Mouse (Mus musculus): Measurements from ENCODE around the gene Jun. TPM values are rescaled to one million over a fixed set of nuclear protein-coding genes. Genes with fewer than 3 reads are reported as not detected.

The Jun gene
- polyA plus RNA-seq, 2 experiments = 50.6 to 65.3 TPM

DNA sequence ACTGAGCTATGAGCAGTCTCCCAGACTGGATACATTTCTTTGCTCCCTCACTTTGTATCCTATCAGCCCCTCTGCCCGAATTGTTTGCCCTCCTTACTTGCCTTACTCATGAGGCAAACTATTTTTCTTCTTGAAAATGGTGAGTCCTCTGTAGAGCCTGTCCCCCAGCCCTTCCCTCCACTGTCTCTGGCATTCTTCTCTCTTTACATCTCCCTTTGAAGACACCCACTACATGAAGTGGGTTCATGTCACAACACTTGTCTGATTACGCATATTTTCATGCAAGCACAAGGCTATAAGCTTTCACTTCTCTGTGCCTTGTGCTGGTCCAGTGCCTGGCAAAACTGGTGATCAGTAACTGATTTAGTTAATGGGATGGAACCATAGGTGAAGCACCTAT, 31.8 kb downstream of the Jun start:
- no peaks in the 10 kb centered on the region for H3K4me1 ChIP-seq (ENCODE audit: control insufficient read depth, insufficient read depth, low read length)
- no peak overlapping the region for H3K27ac ChIP-seq (replicated peaks; ENCODE audit: low read depth, low read length)
- H3K9me3 ChIP-seq (ENCODE audit: control insufficient read depth, low read length) = no peaks in the 10 kb centered on the region
- no peak overlapping the region for H3K4me2 ChIP-seq (replicated peaks; ENCODE audit: low read depth, low read length, severe bottlenecking)
- 93% methylated on average over 2 of the region's 2 CpGs for WGBS
- no peaks in the 10 kb centered on the region for H3K36me3 ChIP-seq (ENCODE audit: control insufficient read depth, insufficient read depth, low read length)
- DNase-seq (ENCODE audit: low spot score) (no peak), ATAC-seq (ENCODE audit: low FRiP score, low read depth) (no peak)
- TF ChIP-seq POLR2A (IDR thresholded peaks at IDR 0.05; ENCODE audit: borderline replicate concordance, extremely low read depth, insufficient read depth, insufficient read length) = no peak
- no peak overlapping the region for H3K9ac ChIP-seq (ENCODE audit: low read depth, low read length, severe bottlenecking)
- no peaks in the 10 kb centered on the region for H3K27me3 ChIP-seq (ENCODE audit: control insufficient read depth, insufficient read depth, low read length)
- no peak overlapping the region for H3K4me3 ChIP-seq (replicated peaks; ENCODE audit: low read length)

DNA sequence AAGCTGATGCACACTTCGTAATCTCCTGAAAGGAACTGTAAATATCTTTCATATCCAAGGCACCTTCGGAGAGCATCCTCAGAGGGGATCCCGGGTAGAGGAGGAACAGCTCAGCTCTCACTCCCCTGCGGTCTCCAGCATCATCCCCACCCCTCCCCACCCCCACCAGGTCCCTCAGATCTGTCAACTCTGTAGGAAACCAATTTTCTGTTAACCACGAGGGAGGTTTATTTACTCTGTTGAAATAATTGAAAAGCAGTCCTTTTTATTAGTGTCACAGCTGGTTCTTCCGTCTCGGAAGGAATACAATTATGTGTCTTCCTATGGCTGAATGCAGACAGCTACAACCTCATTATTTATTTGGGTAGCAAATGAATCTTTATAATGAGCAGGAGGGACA, 33.8 kb downstream of the Jun start:
- Histone ChIP-seq H3K4me3 (replicated peaks; ENCODE audit: low read length) (no peak overlapping the region), H3K36me3 (ENCODE audit: control insufficient read depth, insufficient read depth, low read length) (no peaks in the 10 kb centered on the region), H3K9me3 (ENCODE audit: control insufficient read depth, low read length) (no peaks in the 10 kb centered on the region), H3K4me2 (replicated peaks; ENCODE audit: low read depth, low read length, severe bottlenecking) (no peak overlapping the region), H3K27ac (replicated peaks; ENCODE audit: low read depth, low read length) (no peak overlapping the region), H3K9ac (ENCODE audit: low read depth, low read length, severe bottlenecking) (no peak overlapping the region), H3K27me3 (ENCODE audit: control insufficient read depth, insufficient read depth, low read length) (no peaks in the 10 kb centered on the region), H3K4me1 (ENCODE audit: control insufficient read depth, insufficient read depth, low read length) (no peaks in the 10 kb centered on the region)
- no peak for TF ChIP-seq POLR2A (IDR thresholded peaks at IDR 0.05; ENCODE audit: borderline replicate concordance, extremely low read depth, insufficient read depth, insufficient read length)
- DNase-seq (ENCODE audit: low spot score) = no peak
- ATAC-seq (ENCODE audit: low FRiP score, low read depth) = no peak
- WGBS = 35% methylated on average over 7 of the region's 7 CpGs

DNA sequence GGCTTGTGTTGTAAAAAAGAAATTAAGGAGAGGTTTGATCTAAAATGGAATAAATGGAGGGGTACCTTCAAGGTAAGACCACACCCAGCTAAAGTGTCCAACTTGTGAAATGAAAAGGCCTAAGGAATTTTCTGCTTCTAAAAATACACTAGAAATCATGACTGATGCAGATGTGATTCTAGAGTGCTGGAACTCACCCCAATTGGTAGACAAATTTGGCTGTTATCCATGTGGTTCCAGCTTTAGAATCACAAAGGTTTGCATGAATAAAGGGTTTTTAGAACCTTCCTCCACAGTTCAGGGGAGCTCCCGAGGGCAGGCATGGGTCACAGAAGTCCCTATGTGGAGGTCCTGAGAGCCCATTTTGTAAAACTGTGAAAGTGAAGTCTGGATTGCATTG, 39.3 kb downstream of the Jun start:
- Histone ChIP-seq H3K4me3 (replicated peaks; ENCODE audit: low read length) (no peak overlapping the region), H3K9ac (ENCODE audit: low read depth, low read length, severe bottlenecking) (no peak overlapping the region), H3K27ac (replicated peaks; ENCODE audit: low read depth, low read length) (no peak overlapping the region), H3K9me3 (ENCODE audit: control insufficient read depth, low read length) (no peaks in the 10 kb centered on the region), H3K4me1 (ENCODE audit: control insufficient read depth, insufficient read depth, low read length) (no peaks in the 10 kb centered on the region), H3K36me3 (ENCODE audit: control insufficient read depth, insufficient read depth, low read length) (no peaks in the 10 kb centered on the region), H3K27me3 (ENCODE audit: control insufficient read depth, insufficient read depth, low read length) (no peaks in the 10 kb centered on the region), H3K4me2 (replicated peaks; ENCODE audit: low read depth, low read length, severe bottlenecking) (no peak overlapping the region)
- ATAC-seq (ENCODE audit: low FRiP score, low read depth) = no peak
- no peak for TF ChIP-seq POLR2A (IDR thresholded peaks at IDR 0.05; ENCODE audit: borderline replicate concordance, extremely low read depth, insufficient read depth, insufficient read length)
- DNase-seq (ENCODE audit: low spot score) = no peak
- WGBS = 79% methylated on average over 1 of the region's 1 CpGs

DNA sequence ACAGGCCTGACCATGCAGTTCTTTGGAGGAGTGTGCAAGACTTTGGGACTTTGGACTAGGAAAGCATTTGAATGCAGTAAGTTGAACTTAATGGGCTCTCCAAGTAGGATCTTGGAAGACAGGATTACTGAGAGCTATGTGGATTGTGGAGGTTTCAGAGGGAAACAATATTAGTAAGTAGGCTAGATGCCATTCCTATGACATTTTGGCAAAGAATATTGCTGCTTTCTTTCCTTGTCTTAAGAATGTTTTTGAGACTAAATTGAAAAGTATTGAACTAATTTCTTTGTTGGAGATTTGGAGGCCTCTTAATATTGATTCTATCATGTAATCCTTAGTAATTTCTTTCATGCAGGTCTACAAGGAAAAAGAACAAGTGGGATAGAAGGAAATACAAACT, 39.8 kb downstream of the Jun start:
- Histone ChIP-seq H3K27ac (replicated peaks; ENCODE audit: low read depth, low read length) (no peak overlapping the region), H3K27me3 (ENCODE audit: control insufficient read depth, insufficient read depth, low read length) (no peaks in the 10 kb centered on the region), H3K9ac (ENCODE audit: low read depth, low read length, severe bottlenecking) (no peak overlapping the region), H3K9me3 (ENCODE audit: control insufficient read depth, low read length) (no peaks in the 10 kb centered on the region), H3K4me1 (ENCODE audit: control insufficient read depth, insufficient read depth, low read length) (no peaks in the 10 kb centered on the region), H3K36me3 (ENCODE audit: control insufficient read depth, insufficient read depth, low read length) (no peaks in the 10 kb centered on the region), H3K4me2 (replicated peaks; ENCODE audit: low read depth, low read length, severe bottlenecking) (no peak overlapping the region), H3K4me3 (replicated peaks; ENCODE audit: low read length) (no peak overlapping the region)
- DNase-seq (ENCODE audit: low spot score) = no peak
- ATAC-seq (ENCODE audit: low FRiP score, low read depth) = no peak
- no peak for TF ChIP-seq POLR2A (IDR thresholded peaks at IDR 0.05; ENCODE audit: borderline replicate concordance, extremely low read depth, insufficient read depth, insufficient read length)

DNA sequence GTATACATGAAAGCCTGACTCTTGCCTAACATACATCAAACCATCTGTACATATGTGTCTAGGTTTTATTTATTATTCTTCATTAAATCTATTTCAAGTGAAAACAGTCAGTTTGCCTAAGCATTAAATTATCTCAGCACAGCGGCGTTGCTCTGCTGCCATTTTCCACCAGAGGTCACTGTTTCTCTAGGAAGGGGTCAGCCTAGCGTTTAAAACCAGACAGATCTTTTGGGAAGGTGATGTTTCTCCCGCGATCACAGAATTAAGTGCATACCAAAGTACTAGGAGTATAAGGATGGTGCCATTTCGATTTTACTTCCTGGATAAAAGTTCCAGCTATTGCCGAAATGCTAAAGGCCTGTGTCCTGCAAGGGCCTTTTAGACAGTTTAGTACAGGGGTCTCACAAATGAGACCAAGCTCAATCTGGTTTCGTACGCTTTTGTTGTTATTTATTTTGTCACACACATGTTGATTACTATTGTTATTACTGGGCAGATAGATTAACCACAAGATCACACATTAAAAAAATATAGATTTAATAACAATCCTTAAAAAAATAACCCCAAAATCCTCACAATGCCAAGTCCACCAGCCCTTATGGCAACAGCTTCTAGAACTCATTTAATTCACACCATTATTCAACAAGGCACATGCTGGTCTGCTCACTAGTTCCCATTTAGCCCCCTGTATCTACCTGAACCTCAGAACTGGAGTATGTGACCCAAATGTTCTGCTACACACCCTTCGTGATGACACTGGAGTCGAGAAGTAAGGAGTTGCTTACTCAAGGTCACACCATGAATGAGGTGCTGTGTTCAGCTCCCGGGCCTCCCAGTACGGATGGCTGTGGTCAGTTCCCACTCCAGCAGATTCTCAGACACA, 43.6 kb downstream of the Jun start:
- H3K4me2 ChIP-seq (replicated peaks; ENCODE audit: low read depth, low read length, severe bottlenecking) = no peak overlapping the region
- H3K9ac ChIP-seq (ENCODE audit: low read depth, low read length, severe bottlenecking) = no peak overlapping the region
- no peak overlapping the region for H3K27ac ChIP-seq (replicated peaks; ENCODE audit: low read depth, low read length)
- no peak for TF ChIP-seq POLR2A (IDR thresholded peaks at IDR 0.05; ENCODE audit: borderline replicate concordance, extremely low read depth, insufficient read depth, insufficient read length)
- peak; percentile 77 for DNase-seq (ENCODE audit: low spot score)
- peak; percentile 73 for ATAC-seq (ENCODE audit: low FRiP score, low read depth)
- 41% methylated on average over 13 of the region's 13 CpGs for WGBS
- H3K27me3 ChIP-seq (ENCODE audit: control insufficient read depth, insufficient read depth, low read length) = no peaks in the 10 kb centered on the region
- H3K9me3 ChIP-seq (ENCODE audit: control insufficient read depth, low read length) = no peaks in the 10 kb centered on the region
- no peaks in the 10 kb centered on the region for H3K4me1 ChIP-seq (ENCODE audit: control insufficient read depth, insufficient read depth, low read length)
- no peaks in the 10 kb centered on the region for H3K36me3 ChIP-seq (ENCODE audit: control insufficient read depth, insufficient read depth, low read length)
- H3K4me3 ChIP-seq (replicated peaks; ENCODE audit: low read length) = no peak overlapping the region
